Mouse (Mus musculus): ENCODE measurements around the gene Dock7. TPM values are rescaled to one million over a fixed set of nuclear protein-coding genes. Genes with fewer than 3 reads are reported as not detected.

Gene Dock7
- polyA plus RNA-seq, 1 experiment from 2014 or later: 115 TPM

- H3K4me2 ChIP-seq (ENCODE audit: low read length): no peak overlapping the region
- no peak overlapping the region for H3K27ac ChIP-seq (replicated peaks; ENCODE audit: low read depth, low read length)
- H3K9ac ChIP-seq (replicated peaks; ENCODE audit: low read length): no peak overlapping the region
- no peak overlapping the region for H3K4me3 ChIP-seq (replicated peaks; ENCODE audit: low read depth, low read length)
- no peaks in the 10 kb centered on the region for H3K36me3 ChIP-seq (ENCODE audit: control insufficient read depth, insufficient read depth, low read length)
- H3K27me3 ChIP-seq (ENCODE audit: control insufficient read depth, insufficient read depth, low read length): no peaks in the 10 kb centered on the region
- WGBS: 68% methylated on average over 11 of the region's 11 CpGs
- no peaks in the 10 kb centered on the region for H3K4me1 ChIP-seq (ENCODE audit: control insufficient read depth, insufficient read depth, low read length)
- ATAC-seq (ENCODE audit: low FRiP score, low TSS enrichment): no peak
- H3K9me3 ChIP-seq (ENCODE audit: control insufficient read depth, low read length): no peaks in the 10 kb centered on the region
- DNase-seq: no peak
Measured at GRCm38 (mm10) chr4:99156641-99157307, 36.1 kb upstream of the Dock7 start.

DNA sequence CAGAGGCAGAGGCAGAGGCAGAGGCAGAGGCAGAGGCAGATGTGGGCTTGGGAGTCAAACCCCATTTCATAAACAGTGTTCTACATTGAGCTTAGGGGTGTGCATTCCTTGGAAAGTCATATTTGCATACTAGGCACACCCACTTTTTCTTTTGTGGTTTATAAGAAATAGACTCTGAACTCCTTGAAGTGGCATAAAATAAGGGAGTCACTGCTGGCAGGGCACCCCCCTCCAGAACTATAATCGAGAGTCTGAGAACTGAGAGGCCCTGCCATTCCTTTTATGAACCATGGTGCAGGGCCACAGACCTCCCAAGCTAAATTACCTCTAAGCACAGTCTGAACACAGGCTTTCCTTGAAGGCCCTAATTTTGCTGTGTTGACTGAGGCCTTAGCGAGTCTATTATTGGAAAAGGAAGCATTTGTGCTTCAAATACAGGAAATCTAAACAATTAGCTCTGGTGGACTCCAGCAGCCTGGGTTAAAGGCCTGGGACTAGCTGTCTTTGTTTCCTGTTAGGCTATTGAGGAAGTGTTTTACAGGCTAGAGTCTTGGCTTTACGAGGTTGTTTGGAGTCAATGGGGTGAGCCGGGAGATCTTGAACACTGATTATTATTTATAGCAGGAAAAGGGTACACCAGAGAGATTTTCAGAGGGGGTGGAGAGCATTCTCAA, 31.3 kb upstream of the Dock7 start:
- no peak overlapping the region for H3K4me2 ChIP-seq (ENCODE audit: low read length)
- H3K4me3 ChIP-seq (replicated peaks; ENCODE audit: low read depth, low read length): no peak overlapping the region
- H3K9ac ChIP-seq (replicated peaks; ENCODE audit: low read length): no peak overlapping the region
- DNase-seq (no peak), ATAC-seq (ENCODE audit: low FRiP score, low TSS enrichment) (no peak)
- H3K36me3 ChIP-seq (ENCODE audit: control insufficient read depth, insufficient read depth, low read length): no peaks in the 10 kb centered on the region
- H3K9me3 ChIP-seq (ENCODE audit: control insufficient read depth, low read length): no peaks in the 10 kb centered on the region
- WGBS: 56% methylated on average over 4 of the region's 4 CpGs
- no peaks in the 10 kb centered on the region for H3K4me1 ChIP-seq (ENCODE audit: control insufficient read depth, insufficient read depth, low read length)
- H3K27ac ChIP-seq (replicated peaks; ENCODE audit: low read depth, low read length): no peak overlapping the region
- H3K27me3 ChIP-seq (ENCODE audit: control insufficient read depth, insufficient read depth, low read length): no peaks in the 10 kb centered on the region

- 94% methylated on average over 4 of the region's 4 CpGs for WGBS
- Histone ChIP-seq H3K36me3 (ENCODE audit: control insufficient read depth, insufficient read depth, low read length) (no peaks in the 10 kb centered on the region), H3K9me3 (ENCODE audit: control insufficient read depth, low read length) (no peaks in the 10 kb centered on the region), H3K9ac (replicated peaks; ENCODE audit: low read length) (no peak overlapping the region), H3K4me3 (replicated peaks; ENCODE audit: low read depth, low read length) (no peak overlapping the region), H3K27me3 (ENCODE audit: control insufficient read depth, insufficient read depth, low read length) (no peaks in the 10 kb centered on the region), H3K27ac (replicated peaks; ENCODE audit: low read depth, low read length) (no peak overlapping the region), H3K4me2 (ENCODE audit: low read length) (no peak overlapping the region), H3K4me1 (ENCODE audit: control insufficient read depth, insufficient read depth, low read length) (no peaks in the 10 kb centered on the region)
- ATAC-seq (ENCODE audit: low FRiP score, low TSS enrichment) (no peak), DNase-seq (no peak)
Measured at GRCm38 (mm10) chr4:99151434-99151833, 30.7 kb upstream of the Dock7 start.

DNA sequence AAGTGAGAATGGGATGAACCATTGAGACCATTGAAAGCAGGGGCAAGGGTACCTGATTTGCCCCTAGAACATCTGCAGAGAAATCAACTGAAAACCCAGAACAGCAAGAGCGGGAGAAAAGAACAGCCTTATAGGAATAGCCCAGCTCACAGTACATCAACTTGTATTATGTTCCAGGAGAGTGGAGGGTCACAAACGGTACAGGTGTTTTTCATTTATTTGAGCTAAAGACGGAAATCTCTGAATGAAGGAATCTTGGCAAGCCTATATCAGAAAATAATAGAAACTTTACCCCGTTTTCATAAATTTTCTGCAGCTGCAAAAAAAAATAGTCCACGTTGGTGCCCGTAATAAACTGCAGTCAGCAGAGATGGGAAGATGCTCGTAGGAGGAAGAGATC, 22.6 kb upstream of the Dock7 start:
- H3K4me3 ChIP-seq (replicated peaks; ENCODE audit: low read depth, low read length): no peak overlapping the region
- no peaks in the 10 kb centered on the region for H3K36me3 ChIP-seq (ENCODE audit: control insufficient read depth, insufficient read depth, low read length)
- no peaks in the 10 kb centered on the region for H3K4me1 ChIP-seq (ENCODE audit: control insufficient read depth, insufficient read depth, low read length)
- DNase-seq (no peak), ATAC-seq (ENCODE audit: low FRiP score, low TSS enrichment) (no peak)
- H3K4me2 ChIP-seq (ENCODE audit: low read length): no peak overlapping the region
- H3K9ac ChIP-seq (replicated peaks; ENCODE audit: low read length): no peak overlapping the region
- no peaks in the 10 kb centered on the region for H3K27me3 ChIP-seq (ENCODE audit: control insufficient read depth, insufficient read depth, low read length)
- H3K27ac ChIP-seq (replicated peaks; ENCODE audit: low read depth, low read length): no peak overlapping the region
- WGBS: 92% methylated on average over 7 of the region's 7 CpGs
- H3K9me3 ChIP-seq (ENCODE audit: control insufficient read depth, low read length): no peaks in the 10 kb centered on the region

DNA sequence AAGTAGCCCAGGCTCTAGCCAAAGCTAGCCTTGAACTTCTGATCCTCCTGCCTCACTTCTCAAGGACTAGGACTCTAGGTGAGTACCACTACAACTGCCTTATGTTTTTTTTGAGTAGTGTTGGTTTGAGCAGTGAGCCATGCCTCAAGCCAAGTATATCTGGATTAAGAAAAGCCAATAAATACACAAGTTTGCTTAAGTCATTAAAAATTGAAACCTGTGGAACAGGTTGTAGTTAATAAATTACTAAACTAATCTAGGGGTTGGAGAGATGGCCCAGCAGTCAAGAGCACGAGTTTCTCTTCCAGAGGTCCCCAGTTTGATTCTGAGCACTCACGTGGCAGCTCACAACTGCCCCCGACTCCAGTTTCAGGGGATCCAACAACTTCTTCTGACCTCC, 20.9 kb upstream of the Dock7 start:
- Histone ChIP-seq H3K27me3 (ENCODE audit: control insufficient read depth, insufficient read depth, low read length) (no peaks in the 10 kb centered on the region), H3K27ac (replicated peaks; ENCODE audit: low read depth, low read length) (no peak overlapping the region), H3K4me2 (ENCODE audit: low read length) (no peak overlapping the region), H3K9me3 (ENCODE audit: control insufficient read depth, low read length) (no peaks in the 10 kb centered on the region), H3K4me3 (replicated peaks; ENCODE audit: low read depth, low read length) (no peak overlapping the region), H3K36me3 (ENCODE audit: control insufficient read depth, insufficient read depth, low read length) (no peaks in the 10 kb centered on the region), H3K4me1 (ENCODE audit: control insufficient read depth, insufficient read depth, low read length) (no peaks in the 10 kb centered on the region), H3K9ac (replicated peaks; ENCODE audit: low read length) (no peak overlapping the region)
- 83% methylated on average over 3 of the region's 3 CpGs for WGBS
- DNase-seq (no peak), ATAC-seq (ENCODE audit: low FRiP score, low TSS enrichment) (no peak)

DNA sequence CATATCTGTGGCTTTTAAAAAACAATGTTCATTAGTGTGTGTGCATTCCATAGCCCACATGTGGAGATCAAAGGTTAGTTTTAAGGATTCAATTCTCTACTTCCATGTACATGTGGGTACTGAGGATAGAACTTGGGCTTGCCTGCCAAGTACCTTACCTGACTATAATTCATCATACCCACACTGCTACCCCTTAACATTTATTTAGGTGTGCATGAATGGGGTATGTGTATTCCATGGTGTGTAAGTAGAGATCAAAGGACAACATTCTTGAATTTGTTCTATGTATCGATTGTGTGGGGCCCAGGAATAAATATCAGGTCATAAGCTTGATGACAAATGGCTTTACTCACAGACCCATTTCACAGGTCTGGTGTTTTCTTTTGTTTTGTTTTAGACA, 20.5 kb upstream of the Dock7 start:
- Histone ChIP-seq H3K4me2 (ENCODE audit: low read length) (no peak overlapping the region), H3K4me1 (ENCODE audit: control insufficient read depth, insufficient read depth, low read length) (no peaks in the 10 kb centered on the region), H3K9ac (replicated peaks; ENCODE audit: low read length) (no peak overlapping the region), H3K27ac (replicated peaks; ENCODE audit: low read depth, low read length) (no peak overlapping the region), H3K4me3 (replicated peaks; ENCODE audit: low read depth, low read length) (no peak overlapping the region), H3K27me3 (ENCODE audit: control insufficient read depth, insufficient read depth, low read length) (no peaks in the 10 kb centered on the region), H3K9me3 (ENCODE audit: control insufficient read depth, low read length) (no peaks in the 10 kb centered on the region), H3K36me3 (ENCODE audit: control insufficient read depth, insufficient read depth, low read length) (no peaks in the 10 kb centered on the region)
- ATAC-seq (ENCODE audit: low FRiP score, low TSS enrichment) (no peak), DNase-seq (no peak)
- 96% methylated on average over 1 of the region's 1 CpGs for WGBS

DNA sequence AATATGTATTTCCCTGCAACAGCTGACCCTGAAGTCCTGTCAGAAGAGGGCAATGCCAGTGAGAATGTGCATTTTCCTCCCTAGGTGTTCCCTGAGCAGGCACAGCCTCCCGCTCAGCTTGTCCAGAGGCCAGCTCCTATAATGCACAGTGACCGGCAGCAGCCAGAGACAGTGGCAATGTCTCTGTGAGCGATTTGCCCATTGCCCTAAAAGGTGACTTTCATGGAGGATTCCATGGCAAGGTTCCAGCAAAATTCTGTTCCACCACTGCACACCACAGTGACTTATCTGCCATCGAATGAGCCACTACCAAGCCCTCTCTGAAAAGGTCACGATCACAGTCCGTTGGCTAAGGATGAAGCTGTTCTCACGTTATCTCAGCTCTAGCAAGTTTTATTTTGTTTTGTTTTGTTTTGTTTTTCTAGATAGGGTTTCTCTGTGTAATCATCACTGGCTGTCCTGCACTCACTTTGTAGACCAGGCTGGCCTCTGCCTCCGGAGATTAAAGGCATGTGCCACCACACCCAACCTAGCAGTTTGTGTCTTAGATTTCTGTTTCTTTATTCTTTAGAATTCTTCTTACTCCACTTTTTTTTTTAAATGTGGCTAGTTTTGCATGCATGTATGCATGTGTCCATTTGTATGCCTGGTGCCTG, 17.4 kb upstream of the Dock7 start:
- H3K9ac ChIP-seq (replicated peaks; ENCODE audit: low read length): no peak overlapping the region
- 93% methylated on average over 8 of the region's 8 CpGs for WGBS
- DNase-seq: no peak

GRCm38 (mm10) chr4:99134522-99134921, 13.8 kb upstream of the Dock7 start:
- 60% methylated on average over 3 of the region's 3 CpGs for WGBS
- Histone ChIP-seq H3K9me3 (ENCODE audit: control insufficient read depth, low read length) (no peaks in the 10 kb centered on the region), H3K27ac (replicated peaks; ENCODE audit: low read depth, low read length) (no peak overlapping the region), H3K4me2 (ENCODE audit: low read length) (no peak overlapping the region), H3K27me3 (ENCODE audit: control insufficient read depth, insufficient read depth, low read length) (no peaks in the 10 kb centered on the region), H3K36me3 (ENCODE audit: control insufficient read depth, insufficient read depth, low read length) (no peaks in the 10 kb centered on the region), H3K4me1 (ENCODE audit: control insufficient read depth, insufficient read depth, low read length) (no peaks in the 10 kb centered on the region), H3K9ac (replicated peaks; ENCODE audit: low read length) (no peak overlapping the region), H3K4me3 (replicated peaks; ENCODE audit: low read depth, low read length) (no peak overlapping the region)
- ATAC-seq (ENCODE audit: low FRiP score, low TSS enrichment) (no peak), DNase-seq (no peak)

More for the DNA sequence above, 17.4 kb upstream of the Dock7 start:
- H3K4me2 ChIP-seq (ENCODE audit: low read length): no peak overlapping the region
- H3K4me1 ChIP-seq (ENCODE audit: control insufficient read depth, insufficient read depth, low read length): no peaks in the 10 kb centered on the region
- no peak overlapping the region for H3K4me3 ChIP-seq (replicated peaks; ENCODE audit: low read depth, low read length)
- H3K27me3 ChIP-seq (ENCODE audit: control insufficient read depth, insufficient read depth, low read length): no peaks in the 10 kb centered on the region
- H3K27ac ChIP-seq (replicated peaks; ENCODE audit: low read depth, low read length): no peak overlapping the region
- no peak for ATAC-seq (ENCODE audit: low FRiP score, low TSS enrichment)
- H3K36me3 ChIP-seq (ENCODE audit: control insufficient read depth, insufficient read depth, low read length): no peaks in the 10 kb centered on the region
- H3K9me3 ChIP-seq (ENCODE audit: control insufficient read depth, low read length): no peaks in the 10 kb centered on the region

GRCm38 (mm10) chr4:99133326-99133725, 12.6 kb upstream of the Dock7 start:
- Histone ChIP-seq H3K27me3 (ENCODE audit: control insufficient read depth, insufficient read depth, low read length) (no peaks in the 10 kb centered on the region), H3K36me3 (ENCODE audit: control insufficient read depth, insufficient read depth, low read length) (no peaks in the 10 kb centered on the region), H3K4me3 (replicated peaks; ENCODE audit: low read depth, low read length) (no peak overlapping the region), H3K4me2 (ENCODE audit: low read length) (no peak overlapping the region), H3K9ac (replicated peaks; ENCODE audit: low read length) (no peak overlapping the region), H3K9me3 (ENCODE audit: control insufficient read depth, low read length) (no peaks in the 10 kb centered on the region), H3K4me1 (ENCODE audit: control insufficient read depth, insufficient read depth, low read length) (no peaks in the 10 kb centered on the region), H3K27ac (replicated peaks; ENCODE audit: low read depth, low read length) (no peak overlapping the region)
- 92% methylated on average over 8 of the region's 8 CpGs for WGBS
- DNase-seq (no peak), ATAC-seq (ENCODE audit: low FRiP score, low TSS enrichment) (no peak)

Measured in midbrain, embryonic 14.5 days (tissue).